Mouse (Mus musculus) heart, postnatal 0 days (tissue): ENCODE data around the gene B3gnt2.

Experiments
- CTCF ChIP-seq: IDR thresholded peaks from 2 replicates; pipeline ENCODE4 v1.5.1; 2016; ENCODE audit warnings: antibody characterized with exemption, control low read depth, low read depth
- EP300 ChIP-seq: IDR thresholded peaks from 2 replicates; pipeline ENCODE4 v1.6.1; 2016; ENCODE audit warnings: antibody characterized with exemption, low read depth

- TF ChIP-seq CTCF (no peak), EP300 (no peak)
Measured at GRCm38 (mm10) chr11:22826051-22826450, 34.7 kb downstream of the B3gnt2 start.
